Mouse (Mus musculus): ENCODE measurements around the gene Ezr.

The Ezr gene

GRCm38 (mm10) chr17:6789581-6790118 lies 7.1 kb upstream of the Ezr start:
- peak; percentile 74 for DNase-seq (ENCODE audit: low read depth, low spot score)

GRCm38 (mm10) chr17:6789103-6789502 lies 6.5 kb upstream of the Ezr start:
- peak; percentile 42 for DNase-seq (ENCODE audit: low read depth, low spot score)

GRCm38 (mm10) chr17:6787241-6787640 lies 4.7 kb upstream of the Ezr start:
- DNase-seq (ENCODE audit: low read depth, low spot score) = no peak

GRCm38 (mm10) chr17:6783756-6784357 lies 1.3 kb upstream of the Ezr start:
- no peak for DNase-seq (ENCODE audit: low read depth, low spot score)

GRCm38 (mm10) chr17:6783006-6783661 lies 550 bp upstream of the Ezr start:
- DNase-seq (ENCODE audit: low read depth, low spot score) = peak; percentile 43

GRCm38 (mm10) chr17:6782033-6782526 lies 504 bp downstream of the Ezr start:
- no peak for DNase-seq (ENCODE audit: low read depth, low spot score)

GRCm38 (mm10) chr17:6781273-6781672 lies 1.3 kb downstream of the Ezr start:
- DNase-seq (ENCODE audit: low read depth, low spot score) = no peak

GRCm38 (mm10) chr17:6780521-6781115 lies 2.0 kb downstream of the Ezr start:
- DNase-seq (ENCODE audit: low read depth, low spot score) = no peak

GRCm38 (mm10) chr17:6779632-6780031 lies 3.0 kb downstream of the Ezr start:
- DNase-seq (ENCODE audit: low read depth, low spot score) = no peak

GRCm38 (mm10) chr17:6778771-6779509 lies 3.6 kb downstream of the Ezr start:
- peak; percentile 37 for DNase-seq (ENCODE audit: low read depth, low spot score)

- DNase-seq (ENCODE audit: low read depth, low spot score) = peak; percentile 59
Measured at GRCm38 (mm10) chr17:6778332-6778683, 4.3 kb downstream of the Ezr start.

- DNase-seq (ENCODE audit: low read depth, low spot score) = no peak
Measured at GRCm38 (mm10) chr17:6777629-6778331, 4.8 kb downstream of the Ezr start.

- DNase-seq (ENCODE audit: low read depth, low spot score) = no peak
Measured at GRCm38 (mm10) chr17:6777061-6777460, 5.5 kb downstream of the Ezr start.

- no peak for DNase-seq (ENCODE audit: low read depth, low spot score)
Measured at GRCm38 (mm10) chr17:6776576-6776975, 6.0 kb downstream of the Ezr start.

GRCm38 (mm10) chr17:6776123-6776522 lies 6.5 kb downstream of the Ezr start:
- DNase-seq (ENCODE audit: low read depth, low spot score) = no peak

GRCm38 (mm10) chr17:6775671-6776070 lies 6.9 kb downstream of the Ezr start:
- no peak for DNase-seq (ENCODE audit: low read depth, low spot score)

- DNase-seq (ENCODE audit: low read depth, low spot score) = no peak
Measured at GRCm38 (mm10) chr17:6775221-6775620, 7.4 kb downstream of the Ezr start.

GRCm38 (mm10) chr17:6773249-6773966 lies 9.2 kb downstream of the Ezr start:
- DNase-seq (ENCODE audit: low read depth, low spot score) = no peak

- no peak for DNase-seq (ENCODE audit: low read depth, low spot score)
Measured at GRCm38 (mm10) chr17:6772490-6772773, 10.2 kb downstream of the Ezr start.

- DNase-seq (ENCODE audit: low read depth, low spot score) = no peak
Measured at GRCm38 (mm10) chr17:6771661-6772489, 10.7 kb downstream of the Ezr start.

Measured in brain, adult 2 months (tissue).